Mouse (Mus musculus) heart, embryonic 14.5 days (tissue): ENCODE results near the gene Rcc1. TPM values are rescaled to one million over a fixed set of nuclear protein-coding genes. Genes with fewer than 3 reads are reported as not detected.

Source experiments
- ATAC-seq: fragments of 200-750 bp; cut with Nextera tagmentation; 2 replicates; pipeline ENCODE4 v1.8.0; 2017; ENCODE audit warnings: low read depth, moderate TSS enrichment; ENCODE audit not compliant: insufficient number of reproducible peaks, insufficient read depth, low FRiP score
- H3K27ac ChIP-seq, 2 experiments: fragments of 200-500 bp in 1 of 2; fragments of 300-500 bp in 1 of 2; sonication (generic) in 1 of 2; replicated peaks in 1 of 2; 2 replicates each; pipeline ENCODE4 v1.5.1; 2012 to 2014; ENCODE audit warnings: low read depth in 2 of 2, low read length in 2 of 2, control low read depth in 1 of 2, mild to moderate bottlenecking in 1 of 2, mixed read lengths in 1 of 2; ENCODE audit not compliant: control insufficient read depth in 1 of 2, insufficient read depth in 1 of 2
- H3K27me3 ChIP-seq: fragments of 300-500 bp; sonication (generic); 2 replicates; pipeline ENCODE4 v1.6.1; 2014; ENCODE audit warnings: mild to moderate bottlenecking, low read length, control low read depth; ENCODE audit not compliant: control insufficient read depth, insufficient read depth
- H3K36me3 ChIP-seq: fragments of 300-500 bp; sonication (generic); 2 replicates; pipeline ENCODE4 v1.6.1; 2014; ENCODE audit warnings: mild to moderate bottlenecking, control low read depth, low read length, mixed read lengths; ENCODE audit not compliant: control insufficient read depth, insufficient read depth
- H3K4me1 ChIP-seq, 2 experiments: fragments of 200-500 bp in 1 of 2; fragments of 300-500 bp in 1 of 2; sonication (generic) in 1 of 2; 2 replicates each; pipeline ENCODE4 v1.6.1; 2012 to 2014; ENCODE audit warnings: low read length in 2 of 2, control low read depth in 1 of 2, mixed read lengths in 1 of 2; ENCODE audit not compliant: control insufficient read depth in 2 of 2, insufficient read depth in 2 of 2
- H3K4me2 ChIP-seq: fragments of 300-500 bp; sonication (generic); 2 replicates; pipeline ENCODE4 v1.6.1; 2014; ENCODE audit warnings: mild to moderate bottlenecking, low read length
- H3K4me3 ChIP-seq, 2 experiments: fragments of 200-500 bp in 1 of 2; fragments of 300-500 bp in 1 of 2; sonication (generic) in 1 of 2; 2 replicates each; pipeline ENCODE4 v1.5.1; 2012 to 2014; ENCODE audit warnings: low read length in 2 of 2, mild to moderate bottlenecking in 2 of 2, control low read depth in 1 of 2, low read depth in 1 of 2, moderate library complexity in 1 of 2; ENCODE audit not compliant: control insufficient read depth in 1 of 2, insufficient read depth in 1 of 2
- H3K9ac ChIP-seq: fragments of 300-500 bp; sonication (generic); 2 replicates; pipeline ENCODE4 v1.6.1; 2014; ENCODE audit warnings: mild to moderate bottlenecking, low read length
- H3K9me3 ChIP-seq: fragments of 300-500 bp; sonication (generic); 2 replicates; pipeline ENCODE4 v1.6.1; 2016; ENCODE audit warnings: low read length, control low read depth; ENCODE audit not compliant: control insufficient read depth
- WGBS: fragments of 180-500 bp; shearing (Covaris S2); extraction: QIAGEN DNeasy Blood & Tissue Kit; methylation state at CpG from one replicate; pipeline ENCODE4 v1.1.7; 2014; 5-methylcytosine and 5-hydroxymethylcytosine counted together
- polyA plus RNA-seq: library from polyadenylated mRNA; unstranded; fragments of >200 nt; fragmentation: Nextera tagmentation; extraction: Ambion mirVana; gene quantifications from 2 replicates; pipeline ENCODE4 v1.2.1, GENCODE M21; 2014

Rcc1 gene
- polyA plus RNA-seq = 18.9 and 21.1 TPM in 2 replicates

GRCm38 (mm10) chr4:132353481-132353885, at the start of gene Rcc1:
Gene Rcc1 (minus strand): TSS chr4:132353605.
- H3K9ac ChIP-seq = peak within 1 kb of the TSS; percentile 95
- peaks cover 0 to 12% of the 10 kb centered on the region in 2 experiments; a peak in 1 of 4 replicates for H3K4me1 ChIP-seq
- H3K4me2 ChIP-seq = peak within 1 kb of the TSS; percentile 81
- peak; percentile 88 for ATAC-seq
- H3K27me3 ChIP-seq = no peaks in the 10 kb centered on the region
- H3K9me3 ChIP-seq = no peaks in the 10 kb centered on the region
- H3K27ac ChIP-seq = peak within 1 kb of the TSS; percentile 87 to 95
- peaks cover 51% of the 10 kb centered on the region for H3K36me3 ChIP-seq
- WGBS = under 1% methylated on average over 31 of the region's 31 CpGs
- H3K4me3 ChIP-seq = peak within 1 kb of the TSS; percentile 73 to 80

GRCm38 (mm10) chr4:132401016-132401415, 47.6 kb upstream of the Rcc1 start:
- ATAC-seq = no peak

GRCm38 (mm10) chr4:132398863-132399262, 45.5 kb upstream of the Rcc1 start:
- H3K9ac ChIP-seq = peak overlapping the region; percentile 21; the same call in 1 of the 2 replicates
- WGBS = 50% methylated on average over 5 of the region's 5 CpGs
- peaks cover 4 to 27% of the 10 kb centered on the region in 2 experiments; a peak in 3 of 4 replicates for H3K4me1 ChIP-seq
- 0 out of 2 replicates have a peak, but pooled peaks cover 3% of the 10 kb centered on the region for H3K36me3 ChIP-seq
- H3K9me3 ChIP-seq = no peaks in the 10 kb centered on the region
- ATAC-seq = no peak
- H3K4me3 ChIP-seq = no peak overlapping the region
- H3K4me2 ChIP-seq = no peak overlapping the region
- H3K27me3 ChIP-seq = no peaks in the 10 kb centered on the region
- peak overlapping the region in 1 of 2 experiments; percentile 41; a peak in 2 of 4 replicates for H3K27ac ChIP-seq

More at GRCm38 (mm10) chr4:132401016-132401415, 47.6 kb upstream of the Rcc1 start:
- H3K36me3 ChIP-seq = 0 out of 2 replicates have a peak, but pooled peaks cover 3% of the 10 kb centered on the region
- no peak overlapping the region for H3K4me2 ChIP-seq
- WGBS = 92% methylated on average over 9 of the region's 9 CpGs
- no peak overlapping the region for H3K4me3 ChIP-seq
- H3K4me1 ChIP-seq = peaks cover 4 to 27% of the 10 kb centered on the region in 2 experiments; a peak in 3 of 4 replicates
- H3K27ac ChIP-seq = no peak overlapping the region
- H3K9ac ChIP-seq = no peak overlapping the region
- no peaks in the 10 kb centered on the region for H3K9me3 ChIP-seq
- no peaks in the 10 kb centered on the region for H3K27me3 ChIP-seq

- Histone ChIP-seq H3K9me3 (no peaks in the 10 kb centered on the region), H3K4me2 (peak overlapping the region; percentile 67), H3K9ac (peak overlapping the region; percentile 44), H3K4me3 (peak overlapping the region; percentile 43 to 48), H3K36me3 (0 out of 2 replicates have a peak, but pooled peaks cover 3% of the 10 kb centered on the region), H3K4me1 (peaks cover 4 to 27% of the 10 kb centered on the region in 2 experiments; a peak in 3 of 4 replicates), H3K27me3 (no peaks in the 10 kb centered on the region), H3K27ac (peak overlapping the region; percentile 74 to 86)
- ATAC-seq = peak; percentile 90
- 5% methylated on average over 11 of the region's 11 CpGs for WGBS
Measured at GRCm38 (mm10) chr4:132398045-132398774, 44.8 kb upstream of the Rcc1 start.

GRCm38 (mm10) chr4:132397120-132397519, 43.7 kb upstream of the Rcc1 start:
- WGBS = 67% methylated on average over 3 of the region's 3 CpGs

GRCm38 (mm10) chr4:132396251-132396650, 42.8 kb upstream of the Rcc1 start:
- no peak for ATAC-seq
- H3K27ac ChIP-seq = no peak overlapping the region
- H3K36me3 ChIP-seq = 0 out of 2 replicates have a peak, but pooled peaks cover 3% of the 10 kb centered on the region
- H3K9ac ChIP-seq = no peak overlapping the region
- H3K4me1 ChIP-seq = peaks cover 4 to 27% of the 10 kb centered on the region in 2 experiments; a peak in 3 of 4 replicates
- no peaks in the 10 kb centered on the region for H3K27me3 ChIP-seq
- H3K4me2 ChIP-seq = no peak overlapping the region
- no peaks in the 10 kb centered on the region for H3K9me3 ChIP-seq
- H3K4me3 ChIP-seq = no peak overlapping the region
- WGBS = 90% methylated on average over 7 of the region's 7 CpGs

More at GRCm38 (mm10) chr4:132397120-132397519, 43.7 kb upstream of the Rcc1 start:
- Histone ChIP-seq H3K27ac (peak overlapping the region in 1 of 2 experiments; percentile 74; a peak in 1 of 4 replicates), H3K4me1 (peaks cover 4 to 27% of the 10 kb centered on the region in 2 experiments; a peak in 3 of 4 replicates), H3K36me3 (0 out of 2 replicates have a peak, but pooled peaks cover 3% of the 10 kb centered on the region), H3K9me3 (no peaks in the 10 kb centered on the region), H3K4me2 (peak overlapping the region; percentile 67), H3K4me3 (peak overlapping the region in 1 of 2 experiments; percentile 43; a peak in 2 of 4 replicates), H3K27me3 (no peaks in the 10 kb centered on the region), H3K9ac (no peak overlapping the region)
- no peak for ATAC-seq

- no peak overlapping the region for H3K4me3 ChIP-seq
- H3K36me3 ChIP-seq = peaks cover 9% of the 10 kb centered on the region
- ATAC-seq = no peak
- H3K4me1 ChIP-seq = peaks cover 0 to 16% of the 10 kb centered on the region in 2 experiments; a peak in 1 of 4 replicates
- 87% methylated on average over 8 of the region's 8 CpGs for WGBS
- H3K4me2 ChIP-seq = no peak overlapping the region
- H3K9me3 ChIP-seq = no peaks in the 10 kb centered on the region
- H3K27ac ChIP-seq = no peak overlapping the region
- H3K9ac ChIP-seq = no peak overlapping the region
- no peaks in the 10 kb centered on the region for H3K27me3 ChIP-seq
Measured at GRCm38 (mm10) chr4:132391063-132391740, 37.8 kb upstream of the Rcc1 start.
